Mouse (Mus musculus) heart, adult 2 months (tissue): ENCODE results near the gene Sept6.

Experiments used
- CTCF ChIP-seq: fragments of 200-600 bp; IDR thresholded peaks from 2 replicates; pipeline ENCODE4 v1.8.1; 2022; ENCODE audit warnings: antibody characterized with exemption, mild to moderate bottlenecking, moderate library complexity
- EP300 ChIP-seq: fragments of 200-500 bp; IDR thresholded peaks from 2 replicates; pipeline ENCODE4 v1.6.1; 2011; ENCODE audit warnings: low read depth, low read length, control low read depth; ENCODE audit not compliant: insufficient read depth
- POLR2A ChIP-seq: fragments of 200-500 bp; IDR thresholded peaks from 2 replicates; pipeline ENCODE4 v1.6.1; 2011; ENCODE audit warnings: mild to moderate bottlenecking, low read depth, low read length, control low read depth; ENCODE audit not compliant: insufficient read depth

DNA sequence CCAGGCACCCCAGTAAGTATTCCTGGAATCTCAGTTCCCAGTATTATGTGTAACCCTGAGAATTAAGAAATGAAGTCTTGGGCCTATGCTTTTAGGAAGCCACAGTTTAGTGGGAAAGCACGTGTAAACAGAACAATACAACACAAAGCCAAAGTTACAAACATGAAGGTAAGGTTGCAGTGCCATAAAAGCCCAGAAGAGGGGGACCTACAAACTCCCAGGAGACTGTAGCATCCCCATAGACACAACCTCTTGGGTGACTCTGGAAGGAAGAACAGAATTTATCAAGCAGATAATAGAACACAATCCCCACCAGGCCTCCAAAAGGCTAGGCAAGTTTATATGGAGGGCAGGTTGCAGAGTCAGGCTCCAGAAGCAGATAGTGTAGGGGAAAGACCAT, 61.0 kb downstream of the Sept6 start:
- TF ChIP-seq CTCF (peak; percentile 62), EP300 (no peak), POLR2A (no peak)
